Mouse (Mus musculus): ENCODE measurements around the gene Tbck.

GRCm38 (mm10) chr3:132811791-132812190, 127.8 kb downstream of the Tbck start:
- TF ChIP-seq CTCF (IDR thresholded peaks at IDR 0.05; ENCODE audit: extremely low read depth, insufficient read depth, low read length), result no peak
- no peak for TF ChIP-seq POLR2A (IDR thresholded peaks at IDR 0.05; ENCODE audit: extremely low read depth, insufficient read depth, low read length)

Data from cortical plate, adult 2 months (tissue).